Mouse (Mus musculus) left cerebral cortex, adult 6 months (tissue): Measurements from ENCODE around the gene Pdcd7. TPM values are rescaled to one million over a fixed set of nuclear protein-coding genes. Genes with fewer than 3 reads are reported as not detected.

ENCODE experiments used
- long read RNA-seq, 2 experiments: library from polyadenylated mRNA; unstranded; transcript quantifications; one replicate each; pipeline ENCODE4 v2.0.0; 2019 to 2020
- polyA plus RNA-seq: library from polyadenylated mRNA; unstranded; fragments of <200 nt; fragmentation: Nextera tagmentation; gene quantifications from 2 replicates; pipeline ENCODE4 v1.2.3, GENCODE M21; 2021

Pdcd7 gene
- polyA plus RNA-seq, result 8.5 and 21.3 TPM in 2 replicates
- long read RNA-seq, experiment 1, transcript Pdcd7-201 (5 exons, 2,419 nt), result major isoform, 7 of 8 reads
- long read RNA-seq, experiment 1, partial matches to known transcripts, result 1 of 8 reads
- long read RNA-seq, experiment 1, other reads (novel, unspliced or antisense), result 0 of 8 reads
- long read RNA-seq, experiment 2, partial matches to known transcripts, result 9 of 14 reads
- long read RNA-seq, experiment 2, other reads (novel, unspliced or antisense), result 3 of 14 reads

GRCm38 (mm10) chr9:65345854-65346475 is at the start of gene Pdcd7:
Gene Pdcd7, plus strand, starts transcription at chr9:65346104.

GRCm38 (mm10) chr9:65360641-65361448 is 14.9 kb downstream of the Pdcd7 start, which contains the start of gene Ubap1l:
Gene Ubap1l, plus strand, starts transcription at chr9:65361041.

GRCm38 (mm10) chr9:65391613-65391964 is 45.7 kb downstream of the Pdcd7 start, which contains the start of gene Kbtbd13:
Gene Kbtbd13, minus strand, starts transcription at chr9:65391652.

GRCm38 (mm10) chr9:65398279-65398678 is 52.4 kb downstream of the Pdcd7 start, which contains the start of gene Rasl12:
Gene Rasl12, plus strand, starts transcription at chr9:65398506.

Other genes starting within 250 kb of the Pdcd7 start
- 4.5 and 10.7 TPM in 2 replicates for gene Igdcc4, start 244.6 kb upstream of the Pdcd7 start, polyA plus RNA-seq
- 0.27 and 0.67 TPM in 2 replicates for gene Igdcc3, start 204.9 kb upstream of the Pdcd7 start, polyA plus RNA-seq
- gene Parp16, start 150.8 kb upstream of the Pdcd7 start, polyA plus RNA-seq, result 1.8 and 2.4 TPM in 2 replicates
- 0.04 and 0.21 TPM in 2 replicates for gene Cilp, start 80.9 kb upstream of the Pdcd7 start, polyA plus RNA-seq
- gene Clpx, start 51.8 kb upstream of the Pdcd7 start, polyA plus RNA-seq, result 17.1 and 25.0 TPM in 2 replicates
- gene Ubap1l, start 14.9 kb downstream of the Pdcd7 start, polyA plus RNA-seq, result 0.18 TPM in 1 of 2 replicates, not detected in the other
- gene Kbtbd13, start 45.5 kb downstream of the Pdcd7 start, polyA plus RNA-seq, result 0.18 and 0.23 TPM in 2 replicates
- gene Rasl12, start 52.4 kb downstream of the Pdcd7 start, polyA plus RNA-seq, result 1.6 and 2.5 TPM in 2 replicates
- not detected in 2 replicates for gene Slc51b, start 76.9 kb downstream of the Pdcd7 start, polyA plus RNA-seq
- 9.8 and 10.9 TPM in 2 replicates for gene Mtfmt, start 89.7 kb downstream of the Pdcd7 start, polyA plus RNA-seq
- gene Spg21, start 114.8 kb downstream of the Pdcd7 start, polyA plus RNA-seq, result 37.2 and 47.8 TPM in 2 replicates
- gene Ankdd1a, start 174.1 kb downstream of the Pdcd7 start, polyA plus RNA-seq, result 0.15 TPM in 1 of 2 replicates, not detected in the other
- 4.7 and 7.0 TPM in 2 replicates for gene Plekho2, start 233.9 kb downstream of the Pdcd7 start, polyA plus RNA-seq
- 0.14 and 0.18 TPM in 2 replicates for gene Pif1, start 241.1 kb downstream of the Pdcd7 start, polyA plus RNA-seq